Mouse (Mus musculus): ENCODE results near the gene Espnl.

The Espnl gene

DNA sequence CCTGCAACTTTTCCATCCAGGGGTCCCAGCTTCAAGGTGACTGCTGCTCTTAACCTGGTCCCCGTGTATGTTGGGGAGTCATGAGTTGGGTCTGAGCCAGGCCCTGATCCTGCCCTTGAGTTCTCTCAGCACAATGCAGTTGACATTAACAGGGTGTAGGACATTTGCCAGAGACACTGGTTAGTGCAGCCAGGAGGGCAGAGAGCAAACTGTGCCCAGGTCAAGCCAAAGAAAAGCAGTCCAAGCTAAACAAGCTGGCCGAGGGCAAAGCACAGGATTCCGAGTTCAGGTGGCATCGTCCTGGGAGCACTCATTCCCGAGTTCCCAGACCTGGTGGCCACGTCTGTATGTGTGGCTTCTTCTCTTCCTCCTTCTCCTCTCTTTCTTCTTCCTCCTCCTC is 4.2 kb upstream of the Espnl start:
- DNase-seq (ENCODE audit: low read depth, low spot score): no peak

DNA sequence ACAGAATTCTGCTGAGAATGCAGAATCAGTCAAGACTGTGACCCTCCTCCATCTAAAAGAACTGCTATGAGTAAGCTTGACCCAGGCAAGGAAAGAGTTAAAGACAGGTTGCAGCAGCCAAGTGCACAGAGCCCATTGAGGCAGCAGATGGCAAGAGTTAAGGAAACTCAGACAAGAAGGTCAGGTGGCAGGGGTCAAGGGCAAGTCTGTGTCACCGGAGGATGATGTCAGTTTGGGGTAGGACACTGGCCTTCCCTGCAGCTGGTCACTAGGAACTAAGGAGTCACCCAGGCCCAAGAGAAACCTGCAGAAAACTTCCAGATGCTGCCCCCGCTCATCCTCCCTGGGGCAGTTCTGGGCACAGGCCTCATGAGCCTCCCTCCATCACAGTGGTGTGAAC is 2.8 kb downstream of the Espnl start:
- DNase-seq (ENCODE audit: low read depth, low spot score): no peak

DNA sequence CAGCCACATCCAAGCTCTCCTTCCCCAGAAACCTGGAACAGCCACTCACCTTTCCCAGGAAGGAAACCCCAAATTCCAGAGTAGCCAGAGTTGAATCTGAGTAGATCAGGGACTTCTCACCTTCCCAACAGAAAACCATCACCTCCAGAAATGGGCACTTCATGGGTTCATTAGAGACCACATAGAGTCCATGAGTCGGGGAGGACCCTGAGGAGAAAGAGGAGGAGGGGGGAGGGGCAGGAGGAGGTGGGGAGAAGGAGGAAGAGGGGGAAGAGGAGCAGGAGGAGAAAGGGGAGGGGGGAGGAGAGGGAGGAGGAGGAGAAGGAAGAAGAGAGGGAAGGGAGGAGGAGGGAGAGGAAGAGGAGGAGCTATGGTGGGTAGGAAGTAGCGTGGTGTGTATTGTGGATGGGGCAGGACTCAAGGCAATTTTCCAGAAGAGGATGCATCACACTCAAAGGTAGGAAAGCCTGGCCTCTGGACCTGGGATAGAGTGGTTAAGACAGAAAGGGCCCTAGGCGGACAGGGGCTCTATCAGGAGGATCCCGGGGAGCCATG is 3.7 kb downstream of the Espnl start:
- DNase-seq (ENCODE audit: low read depth, low spot score): no peak

DNA sequence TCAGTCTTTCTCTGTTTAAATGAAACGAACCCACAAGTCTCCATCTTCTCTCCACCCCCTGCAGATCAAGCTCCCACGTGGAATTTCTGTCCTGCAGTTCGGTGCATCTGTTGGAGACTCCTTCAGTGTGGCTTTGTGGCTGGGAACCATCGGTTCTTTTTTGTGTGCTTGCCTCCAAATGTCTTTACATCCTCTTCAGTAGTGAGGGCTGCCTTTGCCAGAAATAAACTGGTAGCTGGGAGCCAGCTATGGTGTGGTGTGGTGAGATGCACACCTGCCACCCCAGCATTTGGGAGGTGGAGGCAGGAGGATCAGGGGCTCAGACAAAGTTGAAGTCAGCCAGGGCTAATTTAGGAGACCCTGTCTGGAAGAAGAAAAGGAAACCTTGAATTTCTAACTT is 10.2 kb downstream of the Espnl start:
- no peak for DNase-seq (ENCODE audit: low read depth, low spot score)

- DNase-seq (ENCODE audit: low read depth, low spot score): no peak
Observed at GRCm38 (mm10) chr1:91333582-91333981, 11.7 kb downstream of the Espnl start.

DNA sequence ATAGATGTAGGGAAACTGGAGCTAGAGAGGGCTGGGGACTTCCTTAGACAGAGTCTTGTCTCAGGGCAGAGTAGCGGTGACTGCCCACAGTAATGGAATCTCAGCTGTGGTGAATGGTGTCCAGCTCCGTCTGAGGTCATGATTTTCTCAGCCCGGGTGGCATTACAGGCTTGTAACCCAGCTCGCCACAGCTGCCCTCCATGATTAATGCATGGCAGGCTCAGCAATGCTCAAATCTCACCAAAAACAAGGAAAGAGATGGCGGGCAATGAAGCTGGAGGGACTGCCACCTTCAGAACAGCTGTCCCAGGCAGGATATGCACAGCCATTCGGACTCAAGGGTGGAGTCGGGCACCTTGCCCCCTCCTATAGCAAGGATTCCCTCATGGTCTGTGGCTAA is 15.5 kb downstream of the Espnl start:
- no peak for DNase-seq (ENCODE audit: low read depth, low spot score)

- no peak for DNase-seq (ENCODE audit: low read depth, low spot score)
Observed at GRCm38 (mm10) chr1:91344001-91344400, 22.1 kb downstream of the Espnl start.

DNA sequence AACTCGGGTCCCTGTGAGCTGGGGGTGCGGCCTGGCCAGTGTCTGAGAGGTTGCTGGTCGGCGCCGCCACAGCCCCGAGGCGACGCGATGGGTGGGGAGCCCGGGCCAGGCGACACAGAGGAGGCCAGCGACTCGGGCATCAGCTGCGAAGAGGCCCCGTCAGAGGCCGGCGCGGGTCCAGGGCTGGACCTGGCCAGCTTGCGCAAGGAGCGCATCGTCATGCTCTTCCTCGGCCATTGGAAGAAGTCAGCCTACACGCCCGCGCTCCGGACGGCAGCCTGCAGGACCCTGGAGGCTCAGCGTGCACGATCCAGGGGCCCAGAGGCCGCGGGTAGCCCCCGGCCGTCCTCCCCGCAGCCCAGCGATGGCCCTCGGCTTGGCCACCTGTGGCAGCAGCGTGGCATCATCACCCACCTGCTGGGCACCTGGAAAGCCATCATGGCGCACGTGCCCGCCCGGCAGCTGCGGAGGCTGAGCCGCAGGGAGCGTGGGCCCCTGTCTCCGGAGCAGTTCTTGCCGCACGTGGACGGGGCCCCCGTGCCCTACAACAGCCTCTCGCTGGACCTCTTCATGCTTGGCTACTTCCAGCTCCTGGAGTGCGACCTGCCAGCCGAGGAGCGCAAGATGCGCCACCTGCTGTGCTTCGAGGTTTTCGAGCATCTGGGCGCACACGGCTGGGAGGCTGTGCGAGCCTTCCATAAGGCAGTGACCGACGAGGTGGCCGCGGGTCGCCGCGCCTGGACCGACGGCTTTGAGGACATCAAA is 23.2 kb downstream of the Espnl start:
- peak; percentile 52 for DNase-seq (ENCODE audit: low read depth, low spot score)

DNA sequence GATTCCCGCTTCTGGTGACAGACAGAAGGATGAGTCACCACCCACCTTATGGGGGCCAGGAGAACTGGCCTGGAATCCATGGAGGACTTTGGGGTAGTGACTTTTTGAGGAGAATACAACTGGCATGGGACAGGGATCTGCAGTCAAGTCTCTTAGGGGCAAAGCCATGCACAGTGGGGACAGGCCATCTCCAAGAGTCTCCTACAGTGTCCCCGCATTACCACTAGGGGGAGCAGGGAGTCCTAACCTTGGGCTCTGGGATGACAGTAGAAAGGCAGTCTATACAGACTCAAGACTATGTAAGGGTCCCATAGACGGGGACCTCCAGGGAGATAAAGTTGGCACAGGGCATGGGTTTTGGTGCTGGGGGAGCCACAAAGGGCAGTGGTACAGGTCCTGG is 25.0 kb downstream of the Espnl start:
- peak; percentile 71 for DNase-seq (ENCODE audit: low read depth, low spot score)

- no peak for DNase-seq (ENCODE audit: low read depth, low spot score)
Observed at GRCm38 (mm10) chr1:91350841-91351240, 29.0 kb downstream of the Espnl start, which contains the start of gene Klhl30. Klhl30 (plus strand) TSS chr1:91351016.

DNA sequence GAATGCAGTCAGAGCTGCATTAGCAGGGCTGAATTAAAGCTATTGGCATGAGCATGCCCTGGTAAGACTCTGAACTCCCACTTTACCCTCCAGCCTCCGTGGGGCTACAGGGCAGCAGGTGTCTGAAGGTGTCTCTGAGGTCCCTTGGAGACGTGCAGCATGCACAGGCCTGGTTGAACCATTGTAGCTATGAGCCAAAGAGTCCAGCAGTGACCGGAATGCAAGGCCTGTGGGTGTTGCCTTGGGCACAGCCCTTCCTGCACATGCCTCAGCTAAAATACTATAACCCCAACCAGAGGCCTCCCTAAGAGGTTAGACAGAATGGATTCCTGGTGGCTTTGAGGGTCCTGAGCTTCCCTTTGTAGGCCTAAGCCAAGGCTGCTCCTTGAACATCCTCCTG is 29.4 kb downstream of the Espnl start:
- DNase-seq (ENCODE audit: low read depth, low spot score): no peak

DNA sequence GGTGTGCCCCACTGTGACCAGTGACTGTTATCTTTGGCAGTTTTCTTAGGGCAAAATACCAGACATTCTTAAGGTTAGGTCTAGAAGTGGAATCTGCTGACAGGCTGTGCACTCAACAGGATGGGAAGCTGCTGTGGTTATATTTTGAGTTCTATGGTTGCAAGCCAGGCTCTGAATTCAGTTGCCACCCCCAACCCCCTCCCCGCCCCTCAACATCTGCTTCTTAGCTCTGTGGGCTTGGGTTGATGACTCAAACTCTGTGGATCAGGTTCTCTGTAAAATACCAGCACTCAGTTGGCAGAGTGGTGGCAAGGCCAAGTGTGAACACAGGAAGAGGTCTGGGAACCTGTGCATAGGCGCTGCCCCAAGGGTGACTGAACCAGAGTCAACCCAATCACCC is 30.4 kb downstream of the Espnl start:
- no peak for DNase-seq (ENCODE audit: low read depth, low spot score)

- DNase-seq (ENCODE audit: low read depth, low spot score): no peak
Observed at GRCm38 (mm10) chr1:91356105-91356504, 34.2 kb downstream of the Espnl start.

DNA sequence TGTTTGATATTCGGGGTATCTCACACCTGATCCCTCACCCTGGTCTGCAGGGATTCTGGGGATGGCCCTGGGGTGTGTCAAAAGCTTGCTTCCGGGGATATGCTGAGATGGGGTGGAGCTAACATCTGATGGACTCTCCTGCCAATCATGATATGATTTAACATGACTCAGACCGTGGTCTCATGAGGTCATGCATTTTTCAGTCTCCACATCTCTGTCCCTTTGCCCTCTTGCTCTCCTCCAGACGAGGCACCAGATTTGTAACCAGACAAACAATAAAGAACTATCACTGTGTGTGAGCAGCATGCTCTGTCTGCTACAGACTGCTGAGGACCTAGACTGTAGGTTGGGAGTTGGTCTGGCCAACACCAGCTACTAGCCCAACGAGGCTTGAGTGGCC is 40.2 kb downstream of the Espnl start:
- DNase-seq (ENCODE audit: low read depth, low spot score): no peak

GRCm38 (mm10) chr1:91364822-91365644 is 43.2 kb downstream of the Espnl start:
- DNase-seq (ENCODE audit: low read depth, low spot score): no peak

GRCm38 (mm10) chr1:91365816-91366214 is 43.9 kb downstream of the Espnl start:
- DNase-seq (ENCODE audit: low read depth, low spot score): no peak

DNA sequence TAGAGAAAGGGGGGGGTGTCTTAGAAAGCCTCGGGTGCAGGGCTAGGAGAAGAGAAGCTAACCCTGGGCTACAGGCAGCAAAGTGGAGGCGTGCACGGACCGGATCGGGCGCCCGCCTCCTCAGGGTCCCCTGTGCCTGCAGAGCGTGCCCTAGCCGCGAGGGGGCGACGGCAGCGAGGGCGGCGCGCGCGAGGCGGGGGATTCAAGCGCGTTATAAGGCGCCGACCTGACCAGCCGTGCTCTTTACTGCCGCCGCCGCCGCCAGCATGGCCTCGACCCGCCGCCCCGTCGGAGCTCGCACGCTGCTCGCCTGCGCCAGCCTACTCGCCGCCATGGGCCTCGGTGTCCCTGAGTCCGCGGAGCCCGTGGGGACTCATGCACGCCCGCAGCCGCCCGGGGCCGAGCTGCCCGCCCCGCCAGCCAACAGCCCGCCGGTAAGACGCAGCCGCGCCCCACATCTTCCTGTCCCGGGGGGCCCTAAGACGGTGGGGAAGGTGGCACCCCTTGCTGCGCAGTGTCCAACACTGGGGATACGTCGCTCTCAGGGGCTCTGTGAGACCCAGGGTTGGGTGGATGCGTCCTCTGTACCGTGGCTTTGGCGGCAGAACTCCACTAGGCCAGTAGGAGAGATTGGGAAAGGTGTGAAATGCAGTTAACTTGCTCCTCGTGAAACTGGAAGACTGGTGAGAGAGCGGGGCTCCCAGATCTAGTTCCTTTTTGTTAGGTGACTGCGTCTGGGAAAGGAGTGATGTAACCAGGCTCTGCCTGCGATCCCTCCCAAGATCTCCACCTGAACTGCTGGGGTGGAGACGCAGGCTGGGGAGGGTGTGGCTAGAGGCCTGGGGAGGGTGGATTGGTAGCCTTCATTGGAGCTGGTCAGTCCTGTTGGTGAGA is 44.6 kb downstream of the Espnl start, which contains the start of gene Erfe:
TSS of gene Erfe (plus strand) at position 216 of the 894 bp plus-strand sequence.
- peak; percentile 89 for DNase-seq (ENCODE audit: low read depth, low spot score)

DNA sequence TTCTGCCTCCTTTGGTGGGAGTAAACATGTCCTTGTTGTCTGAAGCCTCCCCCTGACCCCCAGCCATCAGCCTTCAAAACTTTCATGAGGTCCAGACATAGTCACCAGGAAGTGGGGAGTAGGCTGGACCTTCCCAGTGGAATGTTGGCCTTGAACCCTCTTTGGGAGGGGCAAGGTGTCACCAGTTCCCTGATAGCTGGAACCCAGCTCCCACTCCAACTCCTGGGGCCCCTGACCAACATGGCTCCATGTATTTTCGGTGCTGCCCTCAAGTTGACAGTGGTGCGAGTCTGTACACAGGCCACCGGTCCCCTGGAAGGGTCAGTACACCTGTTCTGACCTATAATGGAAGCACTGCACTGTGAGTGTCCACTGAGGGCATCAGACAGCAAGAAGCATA is 45.4 kb downstream of the Espnl start:
- DNase-seq (ENCODE audit: low read depth, low spot score): no peak

- DNase-seq (ENCODE audit: low read depth, low spot score): peak; percentile 27
Observed at GRCm38 (mm10) chr1:91369408-91369807, 47.5 kb downstream of the Espnl start.

DNA sequence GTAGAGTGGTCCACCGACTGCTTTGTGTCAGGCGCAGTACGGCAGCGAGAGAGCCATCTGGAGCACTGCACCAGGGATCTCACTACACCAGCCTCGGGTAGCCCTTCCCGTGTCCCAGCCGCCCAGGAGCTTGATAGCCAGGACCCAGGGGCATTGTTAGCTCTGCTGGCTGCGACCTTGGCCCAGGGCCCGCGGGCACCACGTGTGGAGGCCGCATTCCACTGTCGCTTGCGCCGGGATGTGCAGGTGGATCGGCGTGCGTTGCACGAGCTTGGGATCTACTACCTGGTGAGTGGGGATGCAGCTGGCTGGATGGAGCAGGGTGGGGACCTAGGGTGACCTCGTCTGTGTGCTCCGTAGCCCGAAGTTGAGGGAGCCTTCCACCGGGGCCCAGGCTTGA is 48.2 kb downstream of the Espnl start:
- peak; percentile 44 for DNase-seq (ENCODE audit: low read depth, low spot score)

GRCm38 (mm10) chr1:91373414-91373835 is 51.5 kb downstream of the Espnl start:
- DNase-seq (ENCODE audit: low read depth, low spot score): no peak

All from ZHBTc4 (cell line).